Mouse (Mus musculus): ENCODE results near the gene Sys1.

Sys1 gene

GRCm38 (mm10) chr2:164500511-164500910, 43.7 kb downstream of the Sys1 start:
- no peak for DNase-seq

- DNase-seq, result no peak
Observed at GRCm38 (mm10) chr2:164504919-164505318, 48.2 kb downstream of the Sys1 start.

- no peak for DNase-seq
Observed at GRCm38 (mm10) chr2:164505619-164506347, 49.0 kb downstream of the Sys1 start.

GRCm38 (mm10) chr2:164507811-164508210, 51.0 kb downstream of the Sys1 start:
- no peak for DNase-seq

- no peak for DNase-seq
Observed at GRCm38 (mm10) chr2:164510621-164511190, 53.9 kb downstream of the Sys1 start.

GRCm38 (mm10) chr2:164512121-164512909, 55.6 kb downstream of the Sys1 start:
- no peak for DNase-seq

GRCm38 (mm10) chr2:164513389-164513788, 56.6 kb downstream of the Sys1 start:
- DNase-seq, result no peak

- no peak for DNase-seq
Observed at GRCm38 (mm10) chr2:164514916-164515315, 58.2 kb downstream of the Sys1 start.

GRCm38 (mm10) chr2:164515897-164516296, 59.1 kb downstream of the Sys1 start:
- peak; percentile 30 for DNase-seq

GRCm38 (mm10) chr2:164516592-164516991, 59.8 kb downstream of the Sys1 start:
- DNase-seq, result no peak

DNA sequence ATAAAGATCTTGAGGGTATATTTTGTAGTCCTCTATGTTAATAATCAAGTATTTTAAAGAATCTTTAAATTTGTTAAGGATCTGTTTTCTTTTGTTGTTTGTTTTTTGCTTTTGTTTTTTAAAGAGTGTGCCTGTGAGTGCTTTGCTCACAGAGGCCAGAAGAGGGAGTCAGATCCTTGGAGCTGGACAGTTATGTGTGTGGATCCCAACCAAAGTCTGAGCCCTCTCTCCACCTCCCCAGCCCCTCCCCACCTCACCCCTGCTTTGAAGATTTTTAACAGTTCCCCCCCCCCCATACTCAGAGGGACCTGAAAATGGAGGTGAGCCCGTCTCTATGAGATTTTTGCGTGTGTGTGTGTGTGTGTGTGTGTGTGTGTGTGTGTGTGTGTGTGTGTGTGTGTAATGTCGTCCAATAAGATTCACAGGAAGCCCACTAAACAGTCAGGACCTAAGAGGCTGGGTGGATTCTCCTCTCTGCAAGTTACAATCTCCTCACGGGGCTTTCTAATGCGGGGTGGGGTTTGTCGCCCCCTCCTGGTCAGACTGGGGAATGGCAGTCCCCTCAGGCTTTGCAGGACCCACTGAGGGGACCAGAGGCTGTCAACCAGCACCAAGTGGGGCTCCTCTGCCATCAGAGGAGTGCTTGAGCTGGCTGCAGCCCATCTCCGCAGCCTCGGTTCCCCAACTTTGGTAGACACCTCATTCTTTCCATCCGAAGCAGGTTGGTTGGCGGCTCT, 60.9 kb downstream of the Sys1 start:
- peak; percentile 32 for DNase-seq

- DNase-seq, result no peak
Observed at GRCm38 (mm10) chr2:164518266-164519170, 61.8 kb downstream of the Sys1 start.

- DNase-seq, result no peak
Observed at GRCm38 (mm10) chr2:164519171-164519526, 62.4 kb downstream of the Sys1 start.

- DNase-seq, result no peak
Observed at GRCm38 (mm10) chr2:164520782-164521181, 64.0 kb downstream of the Sys1 start.

DNA sequence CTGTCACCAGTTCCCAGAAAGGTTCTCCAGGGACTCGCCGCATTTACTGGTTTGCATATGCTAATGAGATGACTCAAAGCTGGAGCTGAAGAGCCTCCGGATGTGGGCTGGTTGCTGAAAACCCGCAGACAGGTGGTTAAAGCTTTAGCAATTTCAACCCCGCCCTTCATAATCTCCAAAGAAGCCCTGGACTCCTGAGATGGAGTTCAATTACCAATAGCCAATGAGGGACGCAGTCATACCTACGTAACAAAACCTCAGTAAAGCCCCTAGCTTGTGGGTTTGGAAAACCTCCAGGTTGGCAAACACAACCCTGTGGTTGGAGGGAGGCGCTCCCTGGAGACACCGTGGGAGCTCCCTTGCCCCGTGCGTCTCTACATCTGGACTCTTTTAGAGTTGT, 65.1 kb downstream of the Sys1 start:
- peak; percentile 29 for DNase-seq

DNA sequence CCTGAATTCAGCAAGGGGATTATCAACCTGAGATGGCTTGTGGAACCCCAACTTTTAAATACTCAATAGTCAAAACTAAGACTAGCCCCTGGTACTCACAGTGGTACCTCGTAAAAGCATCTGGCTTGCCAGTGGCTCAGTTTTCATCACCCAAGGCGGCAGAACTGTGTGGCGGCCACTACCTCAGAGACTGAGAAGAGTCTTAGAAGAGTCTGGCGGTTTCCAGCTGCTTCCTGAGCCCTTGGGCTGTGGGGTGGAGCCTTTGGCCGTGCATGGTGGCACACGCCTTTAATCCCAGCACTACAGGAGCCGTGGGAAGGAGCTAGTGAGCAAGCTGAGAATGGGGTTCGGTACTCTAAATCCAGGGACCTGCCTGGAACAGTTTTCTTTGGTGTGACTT, 65.5 kb downstream of the Sys1 start:
- DNase-seq, result no peak

DNA sequence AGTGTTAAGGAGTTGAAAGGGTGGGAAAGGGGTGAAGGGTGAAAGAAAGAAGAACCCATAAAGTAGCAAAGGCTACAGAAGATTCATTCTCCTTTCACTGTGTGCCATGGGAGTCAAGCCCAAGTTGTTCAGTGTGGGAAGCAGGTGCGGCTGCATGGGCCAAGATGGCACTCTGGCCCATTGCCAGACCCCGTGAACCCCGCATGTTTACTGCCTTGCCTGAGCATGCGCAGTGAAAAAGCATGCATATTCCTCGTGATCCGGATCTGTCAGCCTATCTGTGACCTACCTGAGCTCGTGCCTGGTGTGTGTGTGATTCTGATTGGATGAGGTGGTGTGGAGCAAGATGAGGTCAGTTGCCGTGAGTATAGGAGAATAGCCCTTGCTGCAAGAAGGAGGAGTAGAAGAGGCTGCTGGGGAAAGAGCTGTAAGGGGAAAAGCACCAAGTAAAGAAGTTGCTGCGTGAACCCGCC, 66.6 kb downstream of the Sys1 start:
- no peak for DNase-seq

DNA sequence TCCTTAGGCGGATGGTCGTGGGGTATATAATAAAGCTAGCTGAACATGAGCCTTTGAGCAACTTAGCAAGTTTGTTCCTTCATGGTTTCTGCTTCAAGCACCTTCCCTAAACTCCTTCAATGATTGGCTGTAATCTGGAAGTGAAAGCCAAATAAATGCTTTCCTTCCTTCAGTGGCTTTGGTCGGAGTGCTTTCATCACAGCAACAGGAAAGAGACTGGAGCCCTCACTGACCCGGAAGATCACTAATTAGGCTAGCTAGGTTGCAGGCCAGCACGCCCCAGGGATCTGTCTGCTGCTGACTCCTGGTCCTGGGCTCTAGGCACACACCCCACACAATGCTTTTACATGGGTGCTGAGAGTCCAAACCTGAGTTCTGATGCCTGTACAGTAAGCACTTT, 71.8 kb downstream of the Sys1 start:
- no peak for DNase-seq

Data from right cerebral cortex, adult 18-20 months (tissue).